Mouse (Mus musculus): ENCODE results near the gene Adamts4. TPM values are rescaled to one million over a fixed set of nuclear protein-coding genes. Genes with fewer than 3 reads are reported as not detected.

Adamts4 gene
- 0.25 TPM in 1 of 2 replicates, not detected in the other for total RNA-seq (2017)

GRCm38 (mm10) chr1:171249913-171250600, at the start of gene Adamts4:
TSS of gene Adamts4 (plus strand) at chr1:171250421.
- ATAC-seq (replicated peaks in 1 of 2; ENCODE audit: insufficient read depth in 1 of 2, low FRiP score in 2 of 2, low TSS enrichment in 1 of 2, low read depth in 1 of 2, poor library complexity in 2 of 2, severe bottlenecking in 2 of 2): no peak

- ATAC-seq (replicated peaks in 1 of 2; ENCODE audit: insufficient read depth in 1 of 2, low FRiP score in 2 of 2, low TSS enrichment in 1 of 2, low read depth in 1 of 2, poor library complexity in 2 of 2, severe bottlenecking in 2 of 2): no peak
Observed at GRCm38 (mm10) chr1:171200769-171201168, 49.5 kb upstream of the Adamts4 start.

- ATAC-seq (replicated peaks in 1 of 2; ENCODE audit: insufficient read depth in 1 of 2, low FRiP score in 2 of 2, low TSS enrichment in 1 of 2, low read depth in 1 of 2, poor library complexity in 2 of 2, severe bottlenecking in 2 of 2): no peak
Observed at GRCm38 (mm10) chr1:171203471-171204248, 46.6 kb upstream of the Adamts4 start.

- no peak for ATAC-seq (replicated peaks in 1 of 2; ENCODE audit: insufficient read depth in 1 of 2, low FRiP score in 2 of 2, low TSS enrichment in 1 of 2, low read depth in 1 of 2, poor library complexity in 2 of 2, severe bottlenecking in 2 of 2)
Observed at GRCm38 (mm10) chr1:171204249-171204644, 46.0 kb upstream of the Adamts4 start.

- ATAC-seq (replicated peaks in 1 of 2; ENCODE audit: insufficient read depth in 1 of 2, low FRiP score in 2 of 2, low TSS enrichment in 1 of 2, low read depth in 1 of 2, poor library complexity in 2 of 2, severe bottlenecking in 2 of 2): no peak
Observed at GRCm38 (mm10) chr1:171205704-171206493, 44.3 kb upstream of the Adamts4 start.

GRCm38 (mm10) chr1:171209409-171209808, 40.8 kb upstream of the Adamts4 start:
- ATAC-seq (replicated peaks in 1 of 2; ENCODE audit: insufficient read depth in 1 of 2, low FRiP score in 2 of 2, low TSS enrichment in 1 of 2, low read depth in 1 of 2, poor library complexity in 2 of 2, severe bottlenecking in 2 of 2): no peak; a peak in 1 of 4 replicates

GRCm38 (mm10) chr1:171212854-171213253, 37.4 kb upstream of the Adamts4 start:
- no peak for ATAC-seq (replicated peaks in 1 of 2; ENCODE audit: insufficient read depth in 1 of 2, low FRiP score in 2 of 2, low TSS enrichment in 1 of 2, low read depth in 1 of 2, poor library complexity in 2 of 2, severe bottlenecking in 2 of 2)

GRCm38 (mm10) chr1:171213801-171214496, 36.3 kb upstream of the Adamts4 start, which contains the start of gene Nr1i3:
TSS of gene Nr1i3 (plus strand) at chr1:171213970.
- ATAC-seq (replicated peaks in 1 of 2; ENCODE audit: insufficient read depth in 1 of 2, low FRiP score in 2 of 2, low TSS enrichment in 1 of 2, low read depth in 1 of 2, poor library complexity in 2 of 2, severe bottlenecking in 2 of 2): no peak

- no peak for ATAC-seq (replicated peaks in 1 of 2; ENCODE audit: insufficient read depth in 1 of 2, low FRiP score in 2 of 2, low TSS enrichment in 1 of 2, low read depth in 1 of 2, poor library complexity in 2 of 2, severe bottlenecking in 2 of 2)
Observed at GRCm38 (mm10) chr1:171216241-171216955, 33.8 kb upstream of the Adamts4 start.

GRCm38 (mm10) chr1:171220871-171221270, 29.4 kb upstream of the Adamts4 start:
- peak in 1 of 2 experiments; percentile 22; a peak in 1 of 4 replicates for ATAC-seq (replicated peaks in 1 of 2; ENCODE audit: insufficient read depth in 1 of 2, low FRiP score in 2 of 2, low TSS enrichment in 1 of 2, low read depth in 1 of 2, poor library complexity in 2 of 2, severe bottlenecking in 2 of 2)

GRCm38 (mm10) chr1:171221281-171222193, 28.7 kb upstream of the Adamts4 start:
- no peak for ATAC-seq (replicated peaks in 1 of 2; ENCODE audit: insufficient read depth in 1 of 2, low FRiP score in 2 of 2, low TSS enrichment in 1 of 2, low read depth in 1 of 2, poor library complexity in 2 of 2, severe bottlenecking in 2 of 2)

GRCm38 (mm10) chr1:171222238-171223155, 27.7 kb upstream of the Adamts4 start, which contains the start of gene Tomm40l:
TSS of gene Tomm40l (minus strand) at chr1:171222514.
- ATAC-seq (replicated peaks in 1 of 2; ENCODE audit: insufficient read depth in 1 of 2, low FRiP score in 2 of 2, low TSS enrichment in 1 of 2, low read depth in 1 of 2, poor library complexity in 2 of 2, severe bottlenecking in 2 of 2): peak; percentile 97 to 99

- ATAC-seq (replicated peaks in 1 of 2; ENCODE audit: insufficient read depth in 1 of 2, low FRiP score in 2 of 2, low TSS enrichment in 1 of 2, low read depth in 1 of 2, poor library complexity in 2 of 2, severe bottlenecking in 2 of 2): no peak
Observed at GRCm38 (mm10) chr1:171223168-171223567, 27.1 kb upstream of the Adamts4 start.

- no peak for ATAC-seq (replicated peaks in 1 of 2; ENCODE audit: insufficient read depth in 1 of 2, low FRiP score in 2 of 2, low TSS enrichment in 1 of 2, low read depth in 1 of 2, poor library complexity in 2 of 2, severe bottlenecking in 2 of 2)
Observed at GRCm38 (mm10) chr1:171223796-171224195, 26.4 kb upstream of the Adamts4 start.

GRCm38 (mm10) chr1:171224857-171225256, 25.4 kb upstream of the Adamts4 start, which contains the start of gene Apoa2:
TSS of gene Apoa2 (plus strand) at chr1:171225054.
- ATAC-seq (replicated peaks in 1 of 2; ENCODE audit: insufficient read depth in 1 of 2, low FRiP score in 2 of 2, low TSS enrichment in 1 of 2, low read depth in 1 of 2, poor library complexity in 2 of 2, severe bottlenecking in 2 of 2): no peak
